Mouse (Mus musculus): Measurements from ENCODE around the gene Gm5565. TPM values are rescaled to one million over a fixed set of nuclear protein-coding genes. Genes with fewer than 3 reads are reported as not detected.
"Not testable (repeated sequence)": the region's sequence is repeated elsewhere in the genome, so short reads cannot be mapped to it uniquely, and the experiment has no call there.

Gene Gm5565
- polyA plus RNA-seq (2015; fragmentation: Nextera tagmentation; extraction: Ambion mirVana): not detected in 2 replicates

DNA sequence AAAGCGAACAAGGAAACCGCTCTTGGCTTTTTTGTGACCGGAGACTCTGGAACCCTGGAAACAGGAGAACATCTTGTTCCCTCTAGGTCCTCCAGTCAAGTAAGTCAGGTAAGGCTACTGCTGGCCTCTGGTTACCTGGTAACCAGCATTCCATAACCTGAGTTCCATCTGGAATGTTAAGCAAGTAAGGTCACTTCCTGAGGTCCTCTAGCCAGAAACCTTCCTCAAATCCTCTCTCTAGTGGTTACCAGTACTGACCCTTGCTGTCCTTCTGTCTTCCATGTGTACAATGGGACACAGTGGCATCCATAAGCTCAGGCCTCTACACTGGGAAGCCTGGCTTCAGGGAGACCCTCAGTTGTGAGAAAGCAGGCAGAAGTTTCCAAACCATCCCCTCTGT, at the start of gene Gm5565:
Gene Gm5565, minus strand, starts transcription at position 101 of the 400 bp plus-strand sequence.
- H3K27ac ChIP-seq; H3K27me3 ChIP-seq; H3K4me2 ChIP-seq; H3K9me3 ChIP-seq (replicated peaks); H3K36me3 ChIP-seq; DNase-seq; ATAC-seq (ENCODE audit: low read depth); H3K4me3 ChIP-seq (replicated peaks); H3K4me1 ChIP-seq (replicated peaks); H3K9ac ChIP-seq: not testable (repeated sequence)
- 79% methylated on average over 3 of the region's 3 CpGs for WGBS (ENCODE audit: insufficient replicate concordance)

DNA sequence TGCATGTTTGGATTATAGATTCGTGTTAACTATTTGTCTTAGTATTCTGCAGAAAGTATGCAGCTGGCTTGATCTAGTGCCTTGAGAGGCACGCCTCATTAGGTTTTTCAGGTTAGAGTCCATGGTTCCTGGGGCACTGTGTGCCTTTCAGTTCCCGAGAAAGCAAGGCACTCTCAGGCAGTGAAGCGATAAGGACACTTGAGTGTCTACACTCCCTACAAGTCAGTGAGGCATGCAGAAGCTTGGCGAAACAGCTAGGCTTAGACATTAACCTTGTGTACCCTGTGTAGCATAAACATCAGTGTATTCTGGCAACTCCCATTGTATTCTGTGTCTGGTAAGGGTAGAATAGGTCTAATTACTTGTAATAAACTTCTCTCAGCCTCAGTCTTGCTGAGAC, 45.2 kb upstream of the Gm5565 start:
- Histone ChIP-seq H3K27ac (no peak overlapping the region), H3K4me2 (no peak overlapping the region), H3K36me3 (peaks cover 77% of the 10 kb centered on the region), H3K4me3 (replicated peaks) (no peak overlapping the region), H3K4me1 (replicated peaks) (no peaks in the 10 kb centered on the region), H3K27me3 (no peaks in the 10 kb centered on the region), H3K9me3 (replicated peaks) (0 out of 2 replicates have a peak, but pooled peaks cover 2% of the 10 kb centered on the region), H3K9ac (no peak overlapping the region)
- 82% methylated on average over 5 of the region's 5 CpGs for WGBS (ENCODE audit: insufficient replicate concordance)
- ATAC-seq (ENCODE audit: low read depth): no peak
- no peak for DNase-seq

DNA sequence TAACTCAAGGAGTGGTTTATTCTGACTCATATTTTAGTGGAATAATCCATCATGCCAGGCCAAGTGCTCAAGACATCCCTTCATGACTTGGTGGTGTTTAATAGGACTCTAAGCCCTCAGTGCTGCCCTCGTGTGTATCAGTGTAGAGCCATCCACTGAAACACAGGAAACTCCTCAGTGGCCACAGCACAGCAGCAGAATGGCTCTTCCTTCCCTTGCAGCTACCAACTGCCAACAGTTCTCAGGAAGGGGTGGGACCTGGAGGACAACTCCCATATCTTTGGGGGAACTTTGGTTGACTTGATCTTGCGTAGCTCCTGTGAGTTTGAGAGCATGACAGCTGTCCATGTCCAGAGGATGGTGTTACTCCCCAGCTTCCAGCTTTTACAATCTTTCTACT, 43.6 kb upstream of the Gm5565 start:
- ATAC-seq (ENCODE audit: low read depth): no peak
- Histone ChIP-seq H3K4me1 (replicated peaks) (no peaks in the 10 kb centered on the region), H3K4me3 (replicated peaks) (no peak overlapping the region), H3K27me3 (no peaks in the 10 kb centered on the region), H3K9ac (no peak overlapping the region), H3K9me3 (replicated peaks) (0 out of 2 replicates have a peak, but pooled peaks cover 2% of the 10 kb centered on the region), H3K4me2 (no peak overlapping the region), H3K36me3 (peaks cover 66% of the 10 kb centered on the region), H3K27ac (no peak overlapping the region)
- no peak for DNase-seq
- 50% methylated on average over 2 of the region's 2 CpGs for WGBS (ENCODE audit: insufficient replicate concordance)

DNA sequence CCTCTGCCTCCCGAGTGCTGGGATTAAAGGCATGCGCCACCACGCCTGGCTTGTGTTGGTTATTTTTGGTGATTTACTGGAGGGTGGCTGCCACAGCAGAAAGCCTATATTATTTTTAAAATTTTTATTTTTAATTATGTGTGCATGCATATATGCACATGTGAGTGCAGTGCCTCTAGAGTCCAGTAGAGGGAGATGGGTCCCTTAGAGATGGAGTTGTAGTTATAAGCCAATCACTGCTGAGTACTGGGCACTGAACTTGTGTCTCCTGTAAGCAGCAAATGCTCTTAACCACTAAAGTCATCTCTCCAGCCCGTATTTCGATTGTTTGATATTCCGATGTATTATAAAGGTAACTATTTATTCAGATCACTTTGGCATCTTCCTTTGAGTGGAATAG, 40.2 kb upstream of the Gm5565 start:
- 89% methylated on average over 6 of the region's 6 CpGs for WGBS (ENCODE audit: insufficient replicate concordance)
- DNase-seq (no peak), ATAC-seq (ENCODE audit: low read depth) (no peak)
- H3K27ac ChIP-seq: no peak overlapping the region
- H3K9me3 ChIP-seq (replicated peaks): 0 out of 2 replicates have a peak, but pooled peaks cover 2% of the 10 kb centered on the region
- no peak overlapping the region for H3K9ac ChIP-seq
- no peaks in the 10 kb centered on the region for H3K4me1 ChIP-seq (replicated peaks)
- no peak overlapping the region for H3K4me2 ChIP-seq
- H3K4me3 ChIP-seq (replicated peaks): no peak overlapping the region
- no peaks in the 10 kb centered on the region for H3K27me3 ChIP-seq
- H3K36me3 ChIP-seq: peaks cover 34% of the 10 kb centered on the region

DNA sequence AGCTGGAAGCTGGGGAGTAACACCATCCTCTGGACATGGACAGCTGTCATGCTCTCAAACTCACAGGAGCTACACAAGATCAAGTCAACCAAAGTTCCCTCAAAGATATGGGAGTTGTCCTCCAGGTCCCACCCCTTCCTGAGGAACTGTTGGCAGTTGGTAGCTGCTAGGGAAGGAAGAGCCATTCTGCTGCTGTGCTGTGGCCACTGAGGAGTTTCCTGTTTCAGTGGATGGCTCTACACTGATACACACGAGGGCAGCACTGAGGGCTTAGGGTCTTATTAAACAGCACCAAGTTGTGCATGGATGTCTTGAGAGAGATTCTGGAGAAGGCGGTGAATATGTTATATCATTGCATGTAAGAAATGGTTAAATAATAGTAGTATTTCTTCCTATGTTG, 39.2 kb upstream of the Gm5565 start:
- DNase-seq: no peak
- 50% methylated on average over 2 of the region's 2 CpGs for WGBS (ENCODE audit: insufficient replicate concordance)
- H3K4me2 ChIP-seq: no peak overlapping the region
- H3K9ac ChIP-seq: no peak overlapping the region
- no peaks in the 10 kb centered on the region for H3K4me1 ChIP-seq (replicated peaks)
- H3K36me3 ChIP-seq: peaks cover 24% of the 10 kb centered on the region
- H3K9me3 ChIP-seq (replicated peaks): 0 out of 2 replicates have a peak, but pooled peaks cover 2% of the 10 kb centered on the region
- no peak for ATAC-seq (ENCODE audit: low read depth)
- H3K4me3 ChIP-seq (replicated peaks): no peak overlapping the region
- no peaks in the 10 kb centered on the region for H3K27me3 ChIP-seq
- no peak overlapping the region for H3K27ac ChIP-seq

DNA sequence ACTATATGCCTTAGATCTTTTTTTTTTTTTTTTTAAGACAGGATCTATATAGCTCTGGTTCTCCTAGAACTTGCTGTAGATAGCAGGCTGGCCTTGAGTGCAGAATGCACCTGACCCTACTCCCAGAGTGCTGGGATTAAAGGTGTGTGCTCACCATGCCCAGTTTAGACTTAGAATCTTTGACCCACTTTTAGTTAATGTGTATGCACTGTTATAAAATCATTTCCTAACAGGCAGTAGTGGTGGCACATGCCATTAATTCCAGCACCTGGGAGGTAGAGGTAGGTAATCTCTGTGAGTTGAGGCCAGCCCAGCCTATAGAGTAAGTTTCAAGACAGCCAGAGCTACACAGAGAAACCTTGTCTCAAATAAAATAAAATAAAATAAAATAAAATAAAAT, 38.7 kb upstream of the Gm5565 start:
- Histone ChIP-seq H3K4me1 (replicated peaks) (no peaks in the 10 kb centered on the region), H3K9ac (no peak overlapping the region), H3K27ac (no peak overlapping the region), H3K4me3 (replicated peaks) (no peak overlapping the region), H3K4me2 (no peak overlapping the region), H3K36me3 (peaks cover 19% of the 10 kb centered on the region), H3K27me3 (no peaks in the 10 kb centered on the region), H3K9me3 (replicated peaks) (0 out of 2 replicates have a peak, but pooled peaks cover 2% of the 10 kb centered on the region)
- DNase-seq: no peak
- ATAC-seq (ENCODE audit: low read depth): no peak

DNA sequence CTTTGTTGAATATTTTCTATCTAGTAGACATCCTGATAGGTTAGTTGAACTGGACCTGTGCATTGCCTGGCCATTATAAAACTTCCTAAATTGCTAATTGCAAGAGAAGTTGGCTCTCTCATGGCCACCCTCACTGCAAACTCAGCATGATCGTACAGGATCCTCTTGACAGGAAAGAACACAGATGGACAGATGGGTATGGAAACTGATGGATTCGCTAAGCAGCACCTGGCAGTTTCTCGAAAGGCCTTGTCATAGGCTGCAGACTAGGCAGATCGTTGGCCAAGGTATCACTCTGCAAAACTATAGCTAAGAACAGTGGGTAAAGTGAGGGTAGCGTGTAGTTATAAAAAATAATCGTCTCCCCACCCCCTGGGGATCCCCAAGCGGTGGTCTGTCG, 33.0 kb upstream of the Gm5565 start:
- no peaks in the 10 kb centered on the region for H3K4me1 ChIP-seq (replicated peaks)
- no peak overlapping the region for H3K9ac ChIP-seq
- no peak overlapping the region for H3K4me3 ChIP-seq (replicated peaks)
- ATAC-seq (ENCODE audit: low read depth) (no peak), DNase-seq (no peak)
- no peak overlapping the region for H3K27ac ChIP-seq
- 62% methylated on average over 8 of the region's 8 CpGs for WGBS (ENCODE audit: insufficient replicate concordance)
- no peak overlapping the region for H3K4me2 ChIP-seq
- no peaks in the 10 kb centered on the region for H3K36me3 ChIP-seq
- no peaks in the 10 kb centered on the region for H3K9me3 ChIP-seq (replicated peaks)
- no peaks in the 10 kb centered on the region for H3K27me3 ChIP-seq

DNA sequence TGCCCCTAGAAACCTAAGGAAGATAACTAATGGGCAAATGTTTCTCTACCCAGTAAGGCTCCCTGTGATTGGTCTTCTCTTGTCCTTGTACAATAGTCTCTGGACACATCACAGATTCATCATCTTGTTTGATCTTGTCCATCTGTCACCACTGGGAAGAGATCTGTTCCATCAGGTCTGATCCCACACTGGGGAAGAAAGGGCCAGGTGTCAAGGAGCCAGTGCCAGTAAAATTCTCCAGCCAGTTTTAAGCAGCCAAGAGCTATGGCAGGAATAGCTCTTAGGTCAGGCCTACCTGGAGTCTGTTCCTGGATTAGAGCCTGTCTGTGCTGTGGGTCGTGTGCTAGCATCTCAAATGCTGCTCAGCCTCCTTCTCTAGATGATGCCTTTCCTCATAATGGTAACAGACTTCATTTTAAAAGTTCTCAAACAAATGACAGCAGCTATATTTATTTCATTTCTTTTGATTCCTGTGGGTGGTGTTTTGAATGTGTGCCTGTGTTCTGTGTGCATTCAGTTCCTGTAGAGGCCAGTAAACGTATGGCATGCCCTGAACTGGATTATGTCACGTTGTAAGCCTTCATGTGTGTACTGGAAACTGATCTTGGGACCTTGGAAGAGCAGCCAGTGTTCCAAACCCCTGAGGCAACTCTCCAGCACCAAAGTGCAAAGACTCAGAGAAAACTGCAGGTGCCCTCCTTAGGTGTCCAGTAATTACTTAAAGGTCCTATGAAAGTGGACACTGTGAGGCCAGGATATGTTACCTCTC, 30.3 kb upstream of the Gm5565 start:
- H3K36me3 ChIP-seq: no peaks in the 10 kb centered on the region
- H3K4me2 ChIP-seq: no peak overlapping the region
- ATAC-seq (ENCODE audit: low read depth) (no peak), DNase-seq (no peak)
- no peak overlapping the region for H3K27ac ChIP-seq
- H3K9me3 ChIP-seq (replicated peaks): no peaks in the 10 kb centered on the region
- WGBS (ENCODE audit: insufficient replicate concordance): 40% methylated on average over 3 of the region's 3 CpGs
- no peaks in the 10 kb centered on the region for H3K4me1 ChIP-seq (replicated peaks)
- no peaks in the 10 kb centered on the region for H3K27me3 ChIP-seq
- no peak overlapping the region for H3K9ac ChIP-seq
- no peak overlapping the region for H3K4me3 ChIP-seq (replicated peaks)

DNA sequence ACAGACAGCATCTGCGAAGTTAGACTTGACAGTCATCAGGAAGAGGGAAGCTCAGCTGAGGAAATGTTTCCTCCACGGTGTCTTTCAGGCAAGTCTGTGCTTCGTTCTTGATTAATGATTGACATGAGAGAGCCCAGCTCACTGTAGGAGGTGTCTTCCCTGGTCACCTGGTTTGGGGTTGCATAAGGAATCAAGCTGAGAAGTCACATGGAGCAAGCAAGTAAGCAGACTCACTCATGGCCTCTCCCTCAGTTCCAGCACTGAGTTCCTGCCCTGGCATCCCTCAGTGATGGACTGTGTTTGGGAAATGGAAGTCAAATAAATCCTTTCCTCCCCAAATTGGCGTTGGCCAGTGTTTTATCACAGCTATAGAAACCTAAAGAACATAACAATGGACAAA, 29.8 kb upstream of the Gm5565 start:
- WGBS (ENCODE audit: insufficient replicate concordance): 45% methylated on average over 4 of the region's 4 CpGs
- no peak for ATAC-seq (ENCODE audit: low read depth)
- Histone ChIP-seq H3K4me1 (replicated peaks) (no peaks in the 10 kb centered on the region), H3K9me3 (replicated peaks) (no peaks in the 10 kb centered on the region), H3K9ac (no peak overlapping the region), H3K4me2 (no peak overlapping the region), H3K4me3 (replicated peaks) (no peak overlapping the region), H3K27me3 (no peaks in the 10 kb centered on the region), H3K36me3 (no peaks in the 10 kb centered on the region), H3K27ac (no peak overlapping the region)
- DNase-seq: no peak

DNA sequence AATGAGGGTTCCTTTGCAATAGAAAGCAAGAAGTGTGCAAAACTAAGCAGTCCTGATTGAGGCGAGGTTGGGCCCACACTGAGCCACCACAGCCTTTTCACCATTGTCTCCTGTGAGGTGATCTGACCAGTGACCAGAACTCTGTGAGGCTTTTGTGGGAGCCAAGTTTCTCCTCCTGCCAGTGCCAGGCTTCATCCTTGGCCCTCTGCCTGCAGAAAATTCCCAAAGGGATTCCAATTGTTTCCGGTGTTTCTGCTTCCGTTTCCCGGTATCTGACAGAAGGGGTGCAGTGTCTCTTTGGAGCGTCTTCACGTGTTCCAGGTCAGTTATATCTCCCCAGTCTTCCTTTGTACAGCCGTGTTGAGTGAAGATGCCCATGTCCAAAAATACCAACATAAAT, 28.4 kb upstream of the Gm5565 start:
- Histone ChIP-seq H3K9ac (no peak overlapping the region), H3K9me3 (replicated peaks) (no peaks in the 10 kb centered on the region), H3K27ac (no peak overlapping the region), H3K4me3 (replicated peaks) (no peak overlapping the region), H3K4me2 (no peak overlapping the region), H3K4me1 (replicated peaks) (no peaks in the 10 kb centered on the region), H3K27me3 (no peaks in the 10 kb centered on the region), H3K36me3 (no peaks in the 10 kb centered on the region)
- WGBS (ENCODE audit: insufficient replicate concordance): 73% methylated on average over 7 of the region's 7 CpGs
- ATAC-seq (ENCODE audit: low read depth) (no peak), DNase-seq (no peak)

DNA sequence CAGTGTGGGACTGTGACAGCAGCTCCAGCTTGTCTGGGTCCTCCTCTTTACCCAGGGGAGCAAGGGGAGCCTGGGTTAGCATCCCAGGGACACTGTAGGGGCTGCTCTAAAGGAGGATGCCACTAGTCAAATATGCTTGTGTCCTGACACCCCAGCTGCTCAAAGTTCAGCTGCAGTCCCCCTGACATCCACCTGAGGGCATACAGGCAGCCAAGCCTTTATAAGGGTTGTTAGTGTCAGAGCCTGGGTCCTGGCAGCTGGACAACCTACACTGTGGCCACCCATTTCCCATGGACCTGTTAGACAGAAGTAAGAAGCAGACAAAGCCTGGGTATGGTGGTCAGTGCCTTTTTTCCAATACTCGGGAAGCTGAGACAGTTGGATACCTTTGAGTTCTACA, 27.8 kb upstream of the Gm5565 start:
- no peaks in the 10 kb centered on the region for H3K36me3 ChIP-seq
- DNase-seq (no peak), ATAC-seq (ENCODE audit: low read depth) (no peak; the same call in 1 of the 2 replicates)
- H3K27ac ChIP-seq: no peak overlapping the region
- no peak overlapping the region for H3K4me3 ChIP-seq (replicated peaks)
- H3K9me3 ChIP-seq (replicated peaks): no peaks in the 10 kb centered on the region
- H3K27me3 ChIP-seq: no peaks in the 10 kb centered on the region
- H3K4me1 ChIP-seq (replicated peaks): no peaks in the 10 kb centered on the region
- WGBS (ENCODE audit: insufficient replicate concordance): 52% methylated on average over 1 of the region's 1 CpGs
- no peak overlapping the region for H3K9ac ChIP-seq
- no peak overlapping the region for H3K4me2 ChIP-seq

DNA sequence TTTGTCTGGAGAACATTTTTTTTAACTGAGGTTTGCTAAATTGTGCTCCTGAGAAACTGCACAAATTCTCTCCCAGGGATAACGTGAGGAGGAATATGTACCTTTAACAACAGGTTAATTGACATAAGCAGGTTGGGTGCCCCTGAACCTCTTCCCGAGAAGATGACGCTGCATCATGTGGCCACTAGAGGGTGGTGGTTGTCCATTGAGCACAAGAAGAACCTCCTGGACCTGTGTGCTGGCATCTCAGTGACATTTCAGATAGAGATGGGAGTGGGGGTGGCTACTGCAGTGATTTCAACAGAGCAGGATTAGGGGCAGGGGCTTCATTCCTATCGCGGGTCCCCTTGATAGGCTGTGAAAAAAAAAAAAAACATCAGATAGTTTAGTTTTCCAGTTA, 27.1 kb upstream of the Gm5565 start:
- not testable (repeated sequence) for H3K36me3 ChIP-seq; H3K9me3 ChIP-seq (replicated peaks); H3K27ac ChIP-seq; ATAC-seq (ENCODE audit: low read depth); H3K4me1 ChIP-seq (replicated peaks); H3K9ac ChIP-seq; H3K4me3 ChIP-seq (replicated peaks); H3K27me3 ChIP-seq; H3K4me2 ChIP-seq
- 20% methylated on average over 5 of the region's 5 CpGs for WGBS (ENCODE audit: insufficient replicate concordance)
- DNase-seq: peak; percentile 39
